Mouse (Mus musculus) spleen, adult 12 weeks (tissue): ENCODE results near the gene A730061H03Rik.

ENCODE experiments used
- DNase-seq: peaks from one replicate; pipeline ENCODE4 v3.0.0; 2022; ENCODE audit warnings: low spot score

Gene A730061H03Rik

GRCm38 (mm10) chr14:55551347-55551746 is 8.9 kb downstream of the A730061H03Rik start:
- no peak for DNase-seq

GRCm38 (mm10) chr14:55550191-55550590 is 10.0 kb downstream of the A730061H03Rik start:
- no peak for DNase-seq

GRCm38 (mm10) chr14:55544334-55544733 is 15.9 kb downstream of the A730061H03Rik start:
- no peak for DNase-seq

GRCm38 (mm10) chr14:55542268-55542667 is 17.9 kb downstream of the A730061H03Rik start:
- peak; percentile 69 for DNase-seq

- peak; percentile 73 for DNase-seq
Observed at GRCm38 (mm10) chr14:55540787-55541321, 19.4 kb downstream of the A730061H03Rik start.

GRCm38 (mm10) chr14:55540067-55540786 is 20.0 kb downstream of the A730061H03Rik start, which contains the start of gene Pck2:
Gene Pck2 (plus strand): TSS chr14:55540266.
- peak; percentile 84 for DNase-seq

- DNase-seq: peak; percentile 32
Observed at GRCm38 (mm10) chr14:55536116-55536745, 24.0 kb downstream of the A730061H03Rik start.

GRCm38 (mm10) chr14:55527940-55528339 is 32.3 kb downstream of the A730061H03Rik start:
- peak; percentile 39 for DNase-seq

- no peak for DNase-seq
Observed at GRCm38 (mm10) chr14:55526674-55527073, 33.5 kb downstream of the A730061H03Rik start.

- DNase-seq: no peak
Observed at GRCm38 (mm10) chr14:55524785-55525184, 35.4 kb downstream of the A730061H03Rik start, which contains the start of gene Nrl. Gene Nrl (minus strand): TSS chr14:55524981.

GRCm38 (mm10) chr14:55524062-55524461 is 36.1 kb downstream of the A730061H03Rik start:
- DNase-seq: no peak

- DNase-seq: no peak
Observed at GRCm38 (mm10) chr14:55520451-55521361, 39.5 kb downstream of the A730061H03Rik start.

- DNase-seq: no peak
Observed at GRCm38 (mm10) chr14:55519604-55520003, 40.6 kb downstream of the A730061H03Rik start.

- DNase-seq: no peak
Observed at GRCm38 (mm10) chr14:55518897-55519296, 41.3 kb downstream of the A730061H03Rik start.

- DNase-seq: no peak
Observed at GRCm38 (mm10) chr14:55515846-55516245, 44.4 kb downstream of the A730061H03Rik start.

GRCm38 (mm10) chr14:55513927-55514326 is 46.3 kb downstream of the A730061H03Rik start:
- DNase-seq: no peak

GRCm38 (mm10) chr14:55511037-55511436 is 49.2 kb downstream of the A730061H03Rik start:
- DNase-seq: no peak

- DNase-seq: no peak
Observed at GRCm38 (mm10) chr14:55510125-55510731, 50.0 kb downstream of the A730061H03Rik start, which contains the start of gene Cpne6. Gene Cpne6 (plus strand): TSS chr14:55510445.
